Mouse (Mus musculus) neural tube, embryonic 13.5 days (tissue): ENCODE results near the gene Pigk. TPM values are rescaled to one million over a fixed set of nuclear protein-coding genes. Genes with fewer than 3 reads are reported as not detected.

Source experiments
- ATAC-seq: fragments of 200-750 bp; cut with Nextera tagmentation; 2 replicates; pipeline ENCODE4 v1.8.0; 2017; ENCODE audit warnings: low read depth, mild to moderate bottlenecking, moderate TSS enrichment, moderate library complexity
- H3K27ac ChIP-seq: fragments of 300-500 bp; sonication (generic); replicated peaks from 2 replicates; pipeline ENCODE4 v1.5.1; 2015; ENCODE audit warnings: moderate library complexity, mild to moderate bottlenecking, inconsistent platforms
- H3K27me3 ChIP-seq: fragments of 300-500 bp; sonication (generic); 2 replicates; pipeline ENCODE4 v1.6.1; 2015; ENCODE audit warnings: mild to moderate bottlenecking, inconsistent platforms
- H3K36me3 ChIP-seq: fragments of 300-500 bp; sonication (generic); 2 replicates; pipeline ENCODE4 v1.6.1; 2015; ENCODE audit warnings: mild to moderate bottlenecking, inconsistent platforms
- H3K4me1 ChIP-seq: fragments of 300-500 bp; sonication (generic); replicated peaks from 2 replicates; pipeline ENCODE4 v1.6.1; 2015; ENCODE audit warnings: inconsistent platforms
- H3K4me2 ChIP-seq: fragments of 300-500 bp; sonication (generic); 2 replicates; pipeline ENCODE4 v1.6.1; 2015; ENCODE audit warnings: inconsistent platforms, mild to moderate bottlenecking, moderate library complexity
- H3K4me3 ChIP-seq: fragments of 300-500 bp; sonication (generic); 2 replicates; pipeline ENCODE4 v1.5.1; 2015; ENCODE audit warnings: mild to moderate bottlenecking, inconsistent platforms
- H3K9ac ChIP-seq: fragments of 300-500 bp; sonication (generic); 2 replicates; pipeline ENCODE4 v1.6.1; 2015; ENCODE audit warnings: moderate library complexity, mild to moderate bottlenecking, inconsistent platforms
- H3K9me3 ChIP-seq: fragments of 300-500 bp; sonication (generic); 2 replicates; pipeline ENCODE4 v1.6.1; 2016; ENCODE audit warnings: inconsistent platforms
- WGBS: fragments of 180-500 bp; shearing (Covaris S2); methylation state at CpG from one replicate; pipeline ENCODE4 v1.1.7; 2015; 5-methylcytosine and 5-hydroxymethylcytosine counted together
- polyA plus RNA-seq: library from polyadenylated mRNA; unstranded; fragments of >200 nt; fragmentation: Nextera tagmentation; extraction: Ambion mirVana; gene quantifications from 2 replicates; pipeline ENCODE4 v1.2.1, GENCODE M21; 2015

Gene Pigk
- polyA plus RNA-seq, 1 experiment from 2014 or later: 52.4 TPM

GRCm38 (mm10) chr3:152932544-152932943, 218.6 kb downstream of the Pigk start:
- H3K4me3 ChIP-seq: no peak overlapping the region
- H3K9me3 ChIP-seq: no peaks in the 10 kb centered on the region
- ATAC-seq: no peak
- H3K36me3 ChIP-seq: no peaks in the 10 kb centered on the region
- 89% methylated on average over 2 of the region's 2 CpGs for WGBS
- H3K4me1 ChIP-seq: peaks cover 17% of the 10 kb centered on the region
- H3K27me3 ChIP-seq: no peaks in the 10 kb centered on the region
- H3K27ac ChIP-seq: no peak overlapping the region
- H3K9ac ChIP-seq: no peak overlapping the region
- no peak overlapping the region for H3K4me2 ChIP-seq

GRCm38 (mm10) chr3:152933737-152934136, 219.8 kb downstream of the Pigk start:
- Histone ChIP-seq H3K4me3 (no peak overlapping the region), H3K4me2 (no peak overlapping the region), H3K4me1 (peaks cover 6% of the 10 kb centered on the region), H3K36me3 (no peaks in the 10 kb centered on the region), H3K9ac (no peak overlapping the region), H3K9me3 (no peaks in the 10 kb centered on the region), H3K27ac (no peak overlapping the region), H3K27me3 (no peaks in the 10 kb centered on the region)
- no peak for ATAC-seq
- 94% methylated on average over 3 of the region's 3 CpGs for WGBS

- no peak overlapping the region for H3K9ac ChIP-seq
- H3K27me3 ChIP-seq: no peaks in the 10 kb centered on the region
- ATAC-seq: no peak
- H3K36me3 ChIP-seq: no peaks in the 10 kb centered on the region
- no peaks in the 10 kb centered on the region for H3K4me1 ChIP-seq
- no peak overlapping the region for H3K27ac ChIP-seq
- H3K9me3 ChIP-seq: no peaks in the 10 kb centered on the region
- H3K4me2 ChIP-seq: no peak overlapping the region
- 93% methylated on average over 3 of the region's 3 CpGs for WGBS
- no peak overlapping the region for H3K4me3 ChIP-seq
Observed at GRCm38 (mm10) chr3:152936313-152936712, 222.4 kb downstream of the Pigk start.

- Histone ChIP-seq H3K27me3 (no peaks in the 10 kb centered on the region), H3K4me3 (no peak overlapping the region), H3K4me2 (no peak overlapping the region), H3K36me3 (no peaks in the 10 kb centered on the region), H3K27ac (no peak overlapping the region), H3K9ac (no peak overlapping the region), H3K4me1 (peaks cover 18% of the 10 kb centered on the region), H3K9me3 (no peaks in the 10 kb centered on the region)
- 91% methylated on average over 5 of the region's 5 CpGs for WGBS
- no peak for ATAC-seq
Observed at GRCm38 (mm10) chr3:152941671-152942070, 227.8 kb downstream of the Pigk start.

GRCm38 (mm10) chr3:152942985-152943384, 229.1 kb downstream of the Pigk start:
- ATAC-seq: no peak
- no peak overlapping the region for H3K27ac ChIP-seq
- H3K27me3 ChIP-seq: no peaks in the 10 kb centered on the region
- H3K9ac ChIP-seq: no peak overlapping the region
- no peak overlapping the region for H3K4me3 ChIP-seq
- 58% methylated on average over 11 of the region's 11 CpGs for WGBS
- H3K4me1 ChIP-seq: peaks cover 18% of the 10 kb centered on the region
- no peaks in the 10 kb centered on the region for H3K36me3 ChIP-seq
- H3K4me2 ChIP-seq: no peak overlapping the region
- H3K9me3 ChIP-seq: no peaks in the 10 kb centered on the region

- Histone ChIP-seq H3K4me3 (no peak overlapping the region), H3K27ac (no peak overlapping the region), H3K9me3 (no peaks in the 10 kb centered on the region), H3K27me3 (no peaks in the 10 kb centered on the region), H3K4me1 (peaks cover 18% of the 10 kb centered on the region), H3K9ac (no peak overlapping the region), H3K36me3 (no peaks in the 10 kb centered on the region), H3K4me2 (no peak overlapping the region)
- ATAC-seq: no peak
- 79% methylated on average over 3 of the region's 3 CpGs for WGBS
Observed at GRCm38 (mm10) chr3:152944766-152945165, 230.9 kb downstream of the Pigk start.

- Histone ChIP-seq H3K4me3 (no peak overlapping the region), H3K9ac (no peak overlapping the region), H3K9me3 (no peaks in the 10 kb centered on the region), H3K27me3 (no peaks in the 10 kb centered on the region), H3K4me2 (no peak overlapping the region), H3K36me3 (no peaks in the 10 kb centered on the region), H3K4me1 (peaks cover 18% of the 10 kb centered on the region), H3K27ac (no peak overlapping the region)
- WGBS: 67% methylated on average over 11 of the region's 11 CpGs
- ATAC-seq: no peak
Observed at GRCm38 (mm10) chr3:152947031-152947640, 233.2 kb downstream of the Pigk start.

- Histone ChIP-seq H3K9me3 (no peaks in the 10 kb centered on the region), H3K4me3 (no peak overlapping the region), H3K27me3 (no peaks in the 10 kb centered on the region), H3K4me1 (peaks cover 7% of the 10 kb centered on the region), H3K4me2 (no peak overlapping the region), H3K36me3 (no peaks in the 10 kb centered on the region), H3K27ac (no peak overlapping the region), H3K9ac (no peak overlapping the region)
- WGBS: 85% methylated on average over 7 of the region's 7 CpGs
- no peak for ATAC-seq
Observed at GRCm38 (mm10) chr3:152948556-152948955, 234.7 kb downstream of the Pigk start.

GRCm38 (mm10) chr3:152949233-152949777, 235.4 kb downstream of the Pigk start:
- ATAC-seq: no peak
- Histone ChIP-seq H3K4me3 (no peak overlapping the region), H3K9me3 (no peaks in the 10 kb centered on the region), H3K36me3 (no peaks in the 10 kb centered on the region), H3K4me1 (peaks cover 6% of the 10 kb centered on the region), H3K4me2 (no peak overlapping the region), H3K9ac (no peak overlapping the region), H3K27ac (no peak overlapping the region), H3K27me3 (no peaks in the 10 kb centered on the region)
- 91% methylated on average over 15 of the region's 15 CpGs for WGBS

GRCm38 (mm10) chr3:152950299-152950698, 236.4 kb downstream of the Pigk start:
- no peak overlapping the region for H3K27ac ChIP-seq
- 96% methylated on average over 5 of the region's 5 CpGs for WGBS
- no peaks in the 10 kb centered on the region for H3K4me1 ChIP-seq
- no peak overlapping the region for H3K9ac ChIP-seq
- H3K9me3 ChIP-seq: no peaks in the 10 kb centered on the region
- ATAC-seq: no peak
- no peak overlapping the region for H3K4me3 ChIP-seq
- no peaks in the 10 kb centered on the region for H3K36me3 ChIP-seq
- H3K4me2 ChIP-seq: no peak overlapping the region
- no peaks in the 10 kb centered on the region for H3K27me3 ChIP-seq

- H3K36me3 ChIP-seq: no peaks in the 10 kb centered on the region
- no peak overlapping the region for H3K4me3 ChIP-seq
- H3K4me1 ChIP-seq: no peaks in the 10 kb centered on the region
- H3K27me3 ChIP-seq: no peaks in the 10 kb centered on the region
- no peaks in the 10 kb centered on the region for H3K9me3 ChIP-seq
- H3K4me2 ChIP-seq: no peak overlapping the region
- H3K9ac ChIP-seq: no peak overlapping the region
- no peak for ATAC-seq
- WGBS: 94% methylated on average over 9 of the region's 9 CpGs
- no peak overlapping the region for H3K27ac ChIP-seq
Observed at GRCm38 (mm10) chr3:152950914-152951313, 237.0 kb downstream of the Pigk start.

GRCm38 (mm10) chr3:152951634-152952545, 238.0 kb downstream of the Pigk start:
- no peaks in the 10 kb centered on the region for H3K27me3 ChIP-seq
- no peak overlapping the region for H3K27ac ChIP-seq
- no peak overlapping the region for H3K4me2 ChIP-seq
- H3K9me3 ChIP-seq: no peaks in the 10 kb centered on the region
- H3K4me1 ChIP-seq: no peaks in the 10 kb centered on the region
- H3K36me3 ChIP-seq: no peaks in the 10 kb centered on the region
- 75% methylated on average over 11 of the region's 11 CpGs for WGBS
- ATAC-seq: no peak
- no peak overlapping the region for H3K4me3 ChIP-seq
- no peak overlapping the region for H3K9ac ChIP-seq
